Mouse (Mus musculus): Measurements from ENCODE around the gene Pdxk. TPM values are rescaled to one million over a fixed set of nuclear protein-coding genes. Genes with fewer than 3 reads are reported as not detected.
A peak's percentile ranks its signal among the peaks of the same experiment; 100 is the strongest.

Pdxk gene
- polyA plus RNA-seq, 1 experiment from 2014 or later, result 20.4 TPM

GRCm38 (mm10) chr10:78470582-78471313 lies 6.0 kb upstream of the Pdxk start:
- ATAC-seq (replicated peaks; ENCODE audit: low FRiP score), result no peak
- 42% methylated on average over 15 of the region's 15 CpGs for WGBS
- Histone ChIP-seq H3K27ac (peak overlapping the region; percentile 66), H3K9ac (no peak overlapping the region), H3K4me1 (peaks cover 8% of the 10 kb centered on the region; the same call in 1 of the 2 replicates), H3K36me3 (no peaks in the 10 kb centered on the region), H3K9me3 (replicated peaks) (no peaks in the 10 kb centered on the region), H3K4me2 (peak overlapping the region; percentile 30; the same call in 1 of the 2 replicates), H3K4me3 (replicated peaks) (no peak overlapping the region), H3K27me3 (no peaks in the 10 kb centered on the region)

- H3K4me1 ChIP-seq, result peaks cover 28% of the 10 kb centered on the region
- 26% methylated on average over 2 of the region's 2 CpGs for whole genome bisulfite sequencing
- ATAC-seq (replicated peaks; ENCODE audit: low FRiP score), result no peak
These were observed 3.1 kb upstream of the Pdxk start for GRCm38 (mm10) chr10:78467761-78468310.

GRCm38 (mm10) chr10:78466647-78467046 lies 1.9 kb upstream of the Pdxk start:
- peaks cover 32% of the 10 kb centered on the region for H3K4me1 ChIP-seq
- no peak overlapping the region for H3K9ac ChIP-seq
- H3K4me2 ChIP-seq, result no peak overlapping the region
- H3K9me3 ChIP-seq (replicated peaks), result no peaks in the 10 kb centered on the region
- ATAC-seq (replicated peaks; ENCODE audit: low FRiP score), result no peak
- H3K36me3 ChIP-seq, result no peaks in the 10 kb centered on the region
- WGBS, result 83% methylated on average over 9 of the region's 9 CpGs
- no peaks in the 10 kb centered on the region for H3K27me3 ChIP-seq
- H3K27ac ChIP-seq, result no peak overlapping the region
- no peak overlapping the region for H3K4me3 ChIP-seq (replicated peaks)

More at GRCm38 (mm10) chr10:78467761-78468310, 3.1 kb upstream of the Pdxk start:
- Histone ChIP-seq H3K36me3 (no peaks in the 10 kb centered on the region), H3K9ac (no peak overlapping the region), H3K27me3 (no peaks in the 10 kb centered on the region), H3K27ac (no peak overlapping the region), H3K4me3 (replicated peaks) (no peak overlapping the region), H3K4me2 (no peak overlapping the region), H3K9me3 (replicated peaks) (no peaks in the 10 kb centered on the region)

- Histone ChIP-seq H3K9ac (no peak overlapping the region), H3K9me3 (replicated peaks) (no peaks in the 10 kb centered on the region), H3K4me2 (peak overlapping the region; percentile 100; the same call in 1 of the 2 replicates), H3K27me3 (no peaks in the 10 kb centered on the region), H3K4me3 (replicated peaks) (no peak overlapping the region), H3K36me3 (no peaks in the 10 kb centered on the region), H3K4me1 (peaks cover 33% of the 10 kb centered on the region), H3K27ac (no peak overlapping the region)
- no peak for ATAC-seq (replicated peaks; ENCODE audit: low FRiP score)
- 86% methylated on average over 3 of the region's 3 CpGs for WGBS
These were observed 697 bp upstream of the Pdxk start for GRCm38 (mm10) chr10:78465472-78465871.

- Histone ChIP-seq H3K27ac (peak overlapping the region; percentile 49), H3K36me3 (no peaks in the 10 kb centered on the region), H3K4me2 (peak overlapping the region; percentile 100), H3K4me1 (peaks cover 40% of the 10 kb centered on the region), H3K4me3 (replicated peaks) (peak overlapping the region; percentile 67), H3K9ac (peak overlapping the region; percentile 69), H3K27me3 (no peaks in the 10 kb centered on the region), H3K9me3 (replicated peaks) (no peaks in the 10 kb centered on the region)
- peak; percentile 34 for ATAC-seq (replicated peaks; ENCODE audit: low FRiP score)
- WGBS, result 2% methylated on average over 32 of the region's 32 CpGs
These were observed 479 bp downstream of the Pdxk start for GRCm38 (mm10) chr10:78464201-78464791.

GRCm38 (mm10) chr10:78463769-78464167 lies 1.0 kb downstream of the Pdxk start:
- Histone ChIP-seq H3K36me3 (no peaks in the 10 kb centered on the region), H3K27ac (peak overlapping the region; percentile 32; the same call in 1 of the 2 replicates), H3K4me3 (replicated peaks) (peak overlapping the region; percentile 67), H3K9ac (peak overlapping the region; percentile 69; the same call in 1 of the 2 replicates), H3K4me2 (peak overlapping the region; percentile 100), H3K4me1 (peaks cover 40% of the 10 kb centered on the region), H3K9me3 (replicated peaks) (no peaks in the 10 kb centered on the region), H3K27me3 (no peaks in the 10 kb centered on the region)
- WGBS, result 75% methylated on average over 3 of the region's 3 CpGs
- no peak for ATAC-seq (replicated peaks; ENCODE audit: low FRiP score)

GRCm38 (mm10) chr10:78462945-78463768 lies 1.6 kb downstream of the Pdxk start:
- H3K4me1 ChIP-seq, result peaks cover 44% of the 10 kb centered on the region
- ATAC-seq (replicated peaks; ENCODE audit: low FRiP score), result no peak
- 0 out of 2 replicates have a peak overlapping the region, but pooled peaks have one; percentile 69 for H3K9ac ChIP-seq
- H3K27ac ChIP-seq, result peak overlapping the region; percentile 32; the same call in 1 of the 2 replicates
- 82% methylated on average over 8 of the region's 8 CpGs for WGBS
- no peaks in the 10 kb centered on the region for H3K36me3 ChIP-seq
- no peaks in the 10 kb centered on the region for H3K9me3 ChIP-seq (replicated peaks)
- peak overlapping the region; percentile 67 for H3K4me3 ChIP-seq (replicated peaks)
- no peaks in the 10 kb centered on the region for H3K27me3 ChIP-seq
- peak overlapping the region; percentile 100 for H3K4me2 ChIP-seq

GRCm38 (mm10) chr10:78461767-78462166 lies 3.0 kb downstream of the Pdxk start:
- no peaks in the 10 kb centered on the region for H3K27me3 ChIP-seq
- H3K9ac ChIP-seq, result no peak overlapping the region
- no peaks in the 10 kb centered on the region for H3K36me3 ChIP-seq
- H3K4me1 ChIP-seq, result peaks cover 52% of the 10 kb centered on the region
- H3K27ac ChIP-seq, result no peak overlapping the region
- H3K4me2 ChIP-seq, result no peak overlapping the region
- no peak for ATAC-seq (replicated peaks; ENCODE audit: low FRiP score)
- WGBS, result 77% methylated on average over 4 of the region's 4 CpGs
- H3K4me3 ChIP-seq (replicated peaks), result no peak overlapping the region
- H3K9me3 ChIP-seq (replicated peaks), result no peaks in the 10 kb centered on the region

- Histone ChIP-seq H3K4me3 (replicated peaks) (no peak overlapping the region), H3K27ac (no peak overlapping the region), H3K4me1 (peaks cover 52% of the 10 kb centered on the region), H3K36me3 (no peaks in the 10 kb centered on the region), H3K9ac (no peak overlapping the region), H3K27me3 (no peaks in the 10 kb centered on the region), H3K9me3 (replicated peaks) (no peaks in the 10 kb centered on the region), H3K4me2 (peak overlapping the region; percentile 19)
- WGBS, result 7% methylated on average over 5 of the region's 5 CpGs
- ATAC-seq (replicated peaks; ENCODE audit: low FRiP score), result no peak
These were observed 4.3 kb downstream of the Pdxk start for GRCm38 (mm10) chr10:78460463-78460862.

GRCm38 (mm10) chr10:78458348-78459111 lies 6.2 kb downstream of the Pdxk start:
- Histone ChIP-seq H3K4me3 (replicated peaks) (no peak overlapping the region), H3K27me3 (no peaks in the 10 kb centered on the region), H3K9ac (no peak overlapping the region), H3K4me1 (peaks cover 42% of the 10 kb centered on the region), H3K4me2 (no peak overlapping the region), H3K9me3 (replicated peaks) (no peaks in the 10 kb centered on the region), H3K27ac (0 out of 2 replicates have a peak overlapping the region, but pooled peaks have one; percentile 34), H3K36me3 (no peaks in the 10 kb centered on the region)
- WGBS, result 71% methylated on average over 5 of the region's 5 CpGs
- ATAC-seq (replicated peaks; ENCODE audit: low FRiP score), result no peak

Data from kidney, embryonic 15.5 days (tissue).